Mouse (Mus musculus) adrenal gland, postnatal 14 days (tissue): Measurements from ENCODE around the gene Zfp160. TPM values are rescaled to one million over a fixed set of nuclear protein-coding genes. Genes with fewer than 3 reads are reported as not detected.

Source experiments
- total RNA-seq: library from RNA; stranded (reverse); gene quantifications from 2 replicates; pipeline ENCODE4 v1.2.3, GENCODE M21; 2021

The Zfp160 gene
- total RNA-seq, 1 experiment from 2014 or later: 18.5 TPM

Other genes with a start within 250 kb of the Zfp160 start
- not detected in 2 replicates for gene Vmn1r228, start 222.7 kb upstream of the Zfp160 start, total RNA-seq
- gene Vmn1r229, start 197.3 kb upstream of the Zfp160 start, total RNA-seq: not detected in 2 replicates
- gene Vmn1r230, start 168.5 kb upstream of the Zfp160 start, total RNA-seq: not detected in 2 replicates
- not detected in 2 replicates for gene Vmn1r231, start 103.8 kb upstream of the Zfp160 start, total RNA-seq
- not detected in 2 replicates for gene Vmn1r232, start 89.2 kb upstream of the Zfp160 start, total RNA-seq
- gene Ppp2r1a, start 63.6 kb upstream of the Zfp160 start, total RNA-seq: 286 and 318 TPM in 2 replicates
- not detected in 2 replicates for gene Vmn1r233, start 12.4 kb upstream of the Zfp160 start, total RNA-seq
- not detected in 2 replicates for gene Vmn1r234, start 217.2 kb downstream of the Zfp160 start, total RNA-seq
- not detected in 2 replicates for gene Vmn1r235, start 247.5 kb downstream of the Zfp160 start, total RNA-seq